Mouse (Mus musculus) adrenal gland, postnatal 25 days (tissue): Measurements from ENCODE around the gene Galr3. TPM values are rescaled to one million over a fixed set of nuclear protein-coding genes. Genes with fewer than 3 reads are reported as not detected.

Experiments used
- DNase-seq: peaks from one replicate; pipeline ENCODE4 v3.0.0; 2021; ENCODE audit warnings: mixed read lengths
- microRNA-seq, 2 experiments: library from miRNA; unstranded; fragments of <30 nt; microRNA quantifications; one replicate each; pipeline ENCODE4 v1.2.0; 2021
- total RNA-seq: library from RNA; stranded (reverse); gene quantifications from 2 replicates; pipeline ENCODE4 v1.2.3, GENCODE M21; 2021

Gene Galr3
- total RNA-seq, 1 experiment from 2014 or later, result 0.39 TPM

- DNase-seq, result no peak
These were observed 16.2 kb downstream of the Galr3 start for GRCm38 (mm10) chr15:79057850-79058249.

DNA sequence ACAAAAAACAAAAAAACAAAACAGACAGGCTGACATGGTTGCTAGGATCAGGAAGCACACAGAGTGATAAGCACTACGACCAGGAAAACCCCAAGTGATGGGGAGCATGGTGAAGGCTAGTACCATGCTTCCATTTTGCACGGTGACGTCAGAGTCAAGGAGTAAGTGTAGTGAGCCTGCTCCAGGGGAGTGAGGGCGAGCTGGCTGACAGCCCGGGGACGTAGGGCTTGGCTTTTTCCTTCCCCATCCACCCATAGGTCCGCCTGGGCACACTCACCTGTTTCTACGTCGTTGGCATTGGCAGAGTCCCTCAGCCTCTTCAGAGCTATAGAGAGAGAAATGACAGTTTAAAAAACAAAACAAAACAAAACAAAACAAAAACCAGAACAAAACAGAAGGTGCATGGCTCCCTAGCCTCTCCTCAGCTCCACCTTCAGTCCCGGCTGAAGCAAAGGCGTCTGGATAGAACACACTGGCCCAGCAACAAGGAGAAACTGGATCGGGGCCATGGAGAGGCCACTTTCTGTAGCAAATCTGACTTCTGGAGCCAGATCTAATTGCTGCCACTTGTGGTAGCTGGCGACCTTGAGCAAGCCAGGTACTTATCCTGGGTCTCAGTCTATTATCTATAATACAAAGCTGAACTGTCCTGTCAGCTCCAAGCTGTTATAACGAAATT, 19.3 kb downstream of the Galr3 start:
- DNase-seq, result no peak

GRCm38 (mm10) chr15:79062376-79063159, 20.9 kb downstream of the Galr3 start, which contains the start of gene Ankrd54:
Gene Ankrd54 (minus strand): TSS chr15:79062893.
- DNase-seq, result peak; percentile 96

- no peak for DNase-seq
These were observed 21.6 kb downstream of the Galr3 start for GRCm38 (mm10) chr15:79063160-79063740.

GRCm38 (mm10) chr15:79065086-79065770, 23.5 kb downstream of the Galr3 start:
- DNase-seq, result no peak

- DNase-seq, result no peak
These were observed 24.6 kb downstream of the Galr3 start for GRCm38 (mm10) chr15:79066276-79066675.

GRCm38 (mm10) chr15:79067631-79068030, 25.9 kb downstream of the Galr3 start:
- no peak for DNase-seq

- no peak for DNase-seq
These were observed 26.7 kb downstream of the Galr3 start for GRCm38 (mm10) chr15:79068416-79068815.

DNA sequence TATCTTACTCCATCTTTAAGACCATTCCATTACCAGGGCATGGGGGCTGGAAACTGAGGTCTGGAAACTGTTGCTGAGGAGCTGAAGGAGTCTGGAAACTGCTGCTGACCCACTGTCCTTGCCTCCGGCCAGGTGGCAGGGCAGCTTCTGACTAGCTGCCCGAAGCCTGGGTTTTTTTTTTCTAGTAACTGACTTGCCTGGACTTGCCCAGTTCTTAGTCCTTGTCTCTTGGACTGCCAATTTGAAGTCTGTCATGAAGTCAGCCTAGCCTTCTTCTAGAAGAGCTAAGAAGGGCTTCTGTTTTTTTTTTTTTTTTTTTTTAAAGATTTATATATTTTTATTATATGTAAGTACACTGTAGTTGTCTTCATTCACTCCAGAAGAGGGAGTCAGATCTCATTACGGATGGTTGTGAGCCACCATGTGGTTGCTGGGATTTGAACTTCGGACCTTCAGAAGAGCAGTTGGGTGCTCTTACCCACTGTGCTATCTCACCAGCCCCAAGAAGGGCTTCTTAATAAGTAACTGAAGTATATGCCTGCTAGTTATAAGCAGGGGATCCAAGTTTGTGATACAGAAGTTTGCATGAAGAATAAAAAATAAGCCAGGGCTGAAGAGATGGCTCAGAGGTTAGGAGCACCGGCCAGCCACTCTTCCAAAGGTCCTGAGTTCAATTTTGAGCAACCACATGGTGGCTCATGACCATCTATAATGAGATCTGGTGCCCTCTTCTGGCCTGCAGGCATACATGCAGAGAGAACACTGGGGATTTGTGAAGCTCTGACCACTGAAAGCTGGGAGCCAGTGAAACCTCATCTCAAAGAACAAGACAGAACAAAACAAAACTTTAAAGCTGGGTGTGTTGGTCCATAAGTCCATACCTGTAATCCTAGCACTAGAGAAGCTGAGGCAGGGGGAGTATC, 29.7 kb downstream of the Galr3 start:
- DNase-seq, result no peak

DNA sequence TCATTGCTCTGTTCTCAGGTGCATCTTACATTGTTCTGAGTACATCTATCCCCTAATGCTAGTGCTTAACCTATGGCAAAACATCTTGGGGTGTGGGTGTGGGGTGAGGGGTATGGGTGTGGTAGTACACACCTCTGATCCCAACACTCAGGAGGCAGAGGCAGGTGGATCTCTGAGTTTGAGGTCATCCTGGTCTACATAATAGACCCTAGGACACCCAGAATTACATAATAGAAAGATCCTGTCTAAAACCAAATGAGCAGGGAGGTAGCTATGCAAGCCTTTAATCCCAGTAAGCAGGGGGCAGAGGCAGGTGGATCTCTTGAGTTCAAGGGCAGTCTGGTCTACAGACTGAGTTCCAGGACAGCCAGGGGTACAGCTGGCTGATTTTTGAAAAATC, 32.1 kb downstream of the Galr3 start:
- DNase-seq, result no peak

DNA sequence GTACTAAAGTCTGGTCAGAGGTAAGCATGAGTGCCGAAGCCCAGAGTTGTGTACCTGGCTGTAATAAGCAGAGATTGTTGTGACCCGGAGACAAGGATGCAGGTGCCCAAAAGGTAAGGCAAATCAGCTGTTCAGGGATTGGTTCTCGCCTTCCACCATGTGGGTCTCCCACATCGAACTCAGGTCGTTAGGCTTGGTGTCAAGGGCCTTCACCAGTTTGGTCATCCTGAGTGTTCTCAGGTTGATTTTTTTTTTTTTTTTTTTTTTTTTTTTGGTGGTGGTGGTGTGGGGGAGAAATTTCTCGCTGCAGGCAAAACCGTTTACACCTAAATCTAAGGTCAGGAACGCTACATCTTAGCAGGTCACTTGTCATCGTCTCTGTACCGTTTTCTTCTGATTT, 32.8 kb downstream of the Galr3 start:
- DNase-seq, result no peak

- DNase-seq, result peak; percentile 91
These were observed 33.3 kb downstream of the Galr3 start, which contains the start of gene Eif3l for GRCm38 (mm10) chr15:79074913-79075532. Gene Eif3l (plus strand): TSS chr15:79075179.

DNA sequence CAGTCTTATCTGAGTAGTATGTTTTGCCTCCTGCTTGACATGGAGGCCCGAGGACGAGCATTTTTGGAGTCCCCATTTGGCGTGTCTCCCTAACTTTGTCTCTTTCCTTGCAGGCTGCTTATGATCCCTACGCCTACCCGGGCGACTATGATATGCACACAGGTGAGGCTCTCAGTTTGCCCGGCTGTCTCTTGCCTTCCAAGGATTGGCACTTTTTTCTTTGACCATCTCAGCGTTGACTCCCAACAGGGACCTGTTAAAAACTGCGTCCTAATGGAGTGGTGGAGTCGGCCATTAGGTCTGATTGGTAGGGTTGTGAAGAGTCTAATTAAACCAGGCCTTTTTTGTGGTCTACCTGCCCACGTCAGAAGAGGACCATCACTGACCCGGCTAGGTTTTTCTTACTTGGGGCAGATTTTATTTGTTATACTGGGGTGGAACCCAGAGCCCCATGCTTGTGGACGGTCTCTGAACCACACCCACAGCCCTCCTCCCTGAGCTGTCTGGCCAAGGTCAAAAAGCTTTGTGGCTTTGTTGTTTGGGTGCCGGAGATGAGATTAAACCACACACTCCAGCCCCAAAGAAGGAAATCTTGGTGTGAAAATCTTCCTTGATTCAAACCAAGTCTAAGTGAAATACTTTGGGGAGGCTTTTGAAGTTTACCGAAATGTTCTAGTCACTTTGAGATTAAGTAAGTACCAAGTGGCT, 34.1 kb downstream of the Galr3 start:
- no peak for DNase-seq

GRCm38 (mm10) chr15:79079567-79079966, 37.9 kb downstream of the Galr3 start:
- DNase-seq, result no peak

DNA sequence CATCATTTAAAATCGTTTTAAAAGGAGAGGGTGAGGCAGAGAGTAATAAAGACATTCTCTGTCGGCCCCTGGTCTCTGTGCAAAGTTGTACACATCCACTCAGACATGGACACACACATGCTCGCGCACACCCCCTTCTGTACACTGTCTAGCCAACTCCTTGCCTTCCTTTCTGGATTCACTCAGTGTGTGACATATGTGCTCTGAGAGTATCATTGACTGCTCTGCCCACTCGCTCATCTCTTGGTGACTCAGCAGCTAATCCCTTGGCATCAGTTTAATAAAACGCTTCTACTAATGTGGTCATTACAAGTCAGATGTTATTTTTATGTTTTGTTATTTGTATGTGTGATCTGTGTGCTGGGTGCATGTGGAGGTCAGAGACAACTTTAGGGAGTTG, 50.6 kb downstream of the Galr3 start:
- DNase-seq, result no peak

Small RNA genes lying within 50 kb of the gene (microRNA-seq; reads per million reads assigned to microRNA genes)
- gene Mir6956, result 1.4 to 2.1 reads per million in 2 experiments

Other genes starting within 250 kb of the Galr3 start
- 6.5 and 7.0 TPM in 2 replicates for gene Card10, start 238.8 kb upstream of the Galr3 start, total RNA-seq
- gene Cdc42ep1, start 199.3 kb upstream of the Galr3 start, total RNA-seq, result 38.8 and 43.4 TPM in 2 replicates
- gene Lgals2, start 186.4 kb upstream of the Galr3 start, total RNA-seq, result not detected in 2 replicates
- 58.1 and 61.5 TPM in 2 replicates for gene Gga1, start 164.7 kb upstream of the Galr3 start, total RNA-seq
- gene Gm49510, start 142.2 kb upstream of the Galr3 start, total RNA-seq, result not detected in 2 replicates
- 6.1 and 8.8 TPM in 2 replicates for gene Sh3bp1, start 142.1 kb upstream of the Galr3 start, total RNA-seq
- gene Pdxp, start 128.0 kb upstream of the Galr3 start, total RNA-seq, result 5.0 and 6.0 TPM in 2 replicates
- gene Lgals1, start 115.2 kb upstream of the Galr3 start, total RNA-seq, result 273 and 304 TPM in 2 replicates
- gene Nol12, start 107.0 kb upstream of the Galr3 start, total RNA-seq, result 42.7 and 44.0 TPM in 2 replicates
- 113 and 114 TPM in 2 replicates for gene Triobp, start 94.2 kb upstream of the Galr3 start, total RNA-seq
- 159 and 217 TPM in 2 replicates for gene H1f0, start 13.4 kb upstream of the Galr3 start, total RNA-seq
- gene Ankrd54, start 21.0 kb downstream of the Galr3 start, total RNA-seq, result 20.4 and 27.4 TPM in 2 replicates
- gene Eif3l, start 33.3 kb downstream of the Galr3 start, total RNA-seq, result 150 and 151 TPM in 2 replicates
- gene Micall1, start 67.0 kb downstream of the Galr3 start, total RNA-seq, result 42.9 and 57.5 TPM in 2 replicates
- 110 and 122 TPM in 2 replicates for gene Polr2f, start 99.1 kb downstream of the Galr3 start, total RNA-seq
- 6.3 and 7.2 TPM in 2 replicates for gene 1700088E04Rik, start 99.4 kb downstream of the Galr3 start, total RNA-seq
- gene Sox10, start 123.4 kb downstream of the Galr3 start, total RNA-seq, result 0.95 and 2.1 TPM in 2 replicates
- 20.8 and 26.1 TPM in 2 replicates for gene Pick1, start 187.3 kb downstream of the Galr3 start, total RNA-seq
- gene Gm49486, start 187.5 kb downstream of the Galr3 start, total RNA-seq, result not detected in 2 replicates
- gene Slc16a8, start 212.9 kb downstream of the Galr3 start, total RNA-seq, result not detected in 2 replicates
- not detected in 2 replicates for gene Baiap2l2, start 243.7 kb downstream of the Galr3 start, total RNA-seq